Mouse (Mus musculus) C2C12 (cell line): ENCODE results near the gene Klhl36. TPM values are rescaled to one million over a fixed set of nuclear protein-coding genes. Genes with fewer than 3 reads are reported as not detected.

Experiments
- H3K27me3 ChIP-seq: one replicate; pipeline ENCODE4 v1.6.1; 2011; ENCODE audit not compliant: control insufficient read depth, insufficient read depth, insufficient read length
- H3K36me3 ChIP-seq: one replicate; pipeline ENCODE4 v1.6.1; 2011; ENCODE audit not compliant: control insufficient read depth, insufficient read depth
- H3K4me3 ChIP-seq: one replicate; pipeline ENCODE4 v1.5.1; 2011; ENCODE audit warnings: mild to moderate bottlenecking, control low read depth; ENCODE audit not compliant: poor library complexity, insufficient read depth, severe bottlenecking
- H3K79me2 ChIP-seq: one replicate; pipeline ENCODE4 v1.6.1; 2011; ENCODE audit not compliant: control insufficient read depth, insufficient read depth
- H3K79me3 ChIP-seq: one replicate; pipeline ENCODE4 v1.6.1; 2011; ENCODE audit warnings: low read depth, control low read depth
- H3ac ChIP-seq: one replicate; pipeline ENCODE3; 2011; ENCODE audit warnings: low read depth; ENCODE audit not compliant: control insufficient read depth, insufficient read length
- CEBPB ChIP-seq: IDR thresholded peaks from one replicate; pipeline ENCODE4 v1.6.1; 2011; ENCODE audit warnings: low read depth, mild to moderate bottlenecking, control low read depth, moderate library complexity
- CTCF ChIP-seq: IDR thresholded peaks from one replicate; pipeline ENCODE4 v1.5.1; 2011; ENCODE audit not compliant: control insufficient read depth, insufficient read depth, insufficient read length
- FOSL1 ChIP-seq: IDR thresholded peaks from one replicate; pipeline ENCODE4 v1.8.0; 2011; ENCODE audit warnings: mild to moderate bottlenecking, low read length; ENCODE audit not compliant: poor library complexity, insufficient read depth, severe bottlenecking
- MAX ChIP-seq: IDR thresholded peaks from one replicate; pipeline ENCODE4 v1.6.1; 2011; ENCODE audit warnings: mild to moderate bottlenecking, control low read depth
- MYOD1 ChIP-seq: IDR thresholded peaks from one replicate; pipeline ENCODE4 v1.6.1; 2011; ENCODE audit warnings: low read depth; ENCODE audit not compliant: control insufficient read depth, insufficient read length
- MYOG ChIP-seq: IDR thresholded peaks from one replicate; pipeline ENCODE4 v1.6.1; 2011; ENCODE audit not compliant: control insufficient read depth, insufficient read length; ENCODE audit errors: extremely low read depth
- USF1 ChIP-seq: IDR thresholded peaks from one replicate; pipeline ENCODE4 v1.6.1; 2011; ENCODE audit warnings: low read depth, mild to moderate bottlenecking, control low read depth, moderate library complexity
- polyA plus RNA-seq: library from polyadenylated mRNA; unstranded; fragments of >200 nt; fragmentation: generic; extraction: Trizol; gene quantifications from one replicate; pipeline ENCODE4 v1.2.1, GENCODE M21; 2012; ENCODE audit warnings: missing spikeins

The Klhl36 gene
- polyA plus RNA-seq, 1 experiment, result 2.7 TPM

DNA sequence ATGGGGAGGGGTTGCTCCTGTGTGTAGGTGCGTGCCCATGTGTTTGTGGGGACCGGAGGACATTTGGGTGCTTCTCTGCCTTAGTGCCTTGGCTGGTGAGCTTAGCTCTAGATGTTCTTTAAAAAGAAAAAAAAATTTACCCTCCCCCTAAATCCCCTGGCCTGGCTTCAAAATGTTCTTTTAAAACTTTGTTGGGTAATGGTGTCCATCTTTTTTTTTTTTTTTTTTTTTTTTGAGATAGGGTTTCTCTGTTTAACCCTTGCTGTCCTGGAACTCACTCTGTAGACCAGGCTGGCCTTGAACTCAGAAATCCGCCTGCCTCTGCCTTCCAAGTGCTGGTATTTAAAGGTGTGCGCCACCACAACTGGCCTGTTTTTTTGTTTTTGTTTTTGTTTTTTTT lies 53.2 kb downstream of the Klhl36 start:
- Histone ChIP-seq H3ac (no peak overlapping the region), H3K79me3 (peaks cover 90% of the 10 kb centered on the region), H3K4me3 (no peak overlapping the region), H3K27me3 (no peaks in the 10 kb centered on the region), H3K79me2 (peaks cover 97% of the 10 kb centered on the region), H3K36me3 (peaks cover 6% of the 10 kb centered on the region)
- TF ChIP-seq FOSL1, result no peak
- no peak for TF ChIP-seq MYOD1
- TF ChIP-seq USF1, result no peak
- no peak for TF ChIP-seq CTCF
- TF ChIP-seq CEBPB, result no peak
- TF ChIP-seq MAX, result no peak
- no peak for TF ChIP-seq MYOG

DNA sequence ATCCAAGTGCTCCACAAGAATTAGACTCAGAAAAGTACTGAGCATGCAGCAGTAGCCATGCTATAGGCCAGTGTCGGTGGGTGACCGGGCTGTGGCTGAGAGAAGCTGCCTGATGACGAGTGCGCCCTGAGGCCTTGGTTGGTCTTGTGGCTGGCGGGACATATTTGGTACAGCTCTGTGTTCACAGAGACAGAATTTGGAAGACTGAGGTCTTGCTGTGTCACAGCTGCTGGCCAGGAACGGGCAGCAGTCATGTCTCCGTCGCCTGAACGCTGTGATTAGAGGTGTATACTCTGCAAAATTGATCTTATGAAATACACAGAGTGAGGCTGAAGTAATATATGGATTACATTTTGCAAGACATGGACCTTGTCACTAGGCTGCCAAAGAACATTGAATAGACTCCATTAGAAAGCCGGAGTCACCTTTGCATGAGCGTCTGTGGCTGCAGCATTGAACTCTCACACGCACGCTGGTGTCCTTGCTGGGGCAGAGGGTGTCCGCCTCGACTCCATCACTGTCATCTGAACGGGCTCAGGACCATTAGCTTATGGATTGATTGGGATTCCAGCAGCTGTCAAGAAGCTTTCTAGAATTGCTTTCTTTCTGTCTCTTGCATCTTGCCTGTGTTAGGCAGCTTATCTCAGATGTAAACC lies 54.3 kb downstream of the Klhl36 start:
- H3K27me3 ChIP-seq, result no peaks in the 10 kb centered on the region
- H3K36me3 ChIP-seq, result peaks cover 6% of the 10 kb centered on the region
- H3K79me3 ChIP-seq, result peaks cover 97% of the 10 kb centered on the region
- H3K79me2 ChIP-seq, result peaks cover 100% of the 10 kb centered on the region
- TF ChIP-seq FOSL1 (no peak), CEBPB (no peak), MYOG (no peak), MAX (no peak), MYOD1 (no peak), CTCF (no peak), USF1 (no peak)
- H3ac ChIP-seq, result no peak overlapping the region
- no peak overlapping the region for H3K4me3 ChIP-seq

DNA sequence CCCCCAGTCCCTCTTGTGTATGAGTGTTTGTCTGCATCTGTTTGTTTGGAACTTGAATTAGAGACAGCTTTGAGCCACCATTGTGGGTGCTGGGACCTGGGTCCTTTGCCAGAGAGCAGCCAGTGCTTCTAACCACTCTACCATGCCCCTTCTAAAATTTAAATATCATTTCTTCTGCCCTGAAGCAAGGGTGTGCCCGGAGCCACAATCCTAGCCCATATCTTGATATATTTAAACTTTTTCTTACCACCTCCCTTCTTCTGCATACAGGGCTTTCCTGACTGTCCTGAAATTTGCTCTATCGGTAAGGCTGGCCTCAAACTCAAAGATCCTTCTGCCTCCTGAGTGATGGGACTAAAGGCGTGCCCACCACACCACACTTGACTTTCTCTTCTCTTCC lies 55.3 kb downstream of the Klhl36 start:
- no peaks in the 10 kb centered on the region for H3K27me3 ChIP-seq
- no peak overlapping the region for H3ac ChIP-seq
- H3K36me3 ChIP-seq, result peaks cover 6% of the 10 kb centered on the region
- peaks cover 100% of the 10 kb centered on the region for H3K79me2 ChIP-seq
- no peak overlapping the region for H3K4me3 ChIP-seq
- TF ChIP-seq CEBPB (no peak), MYOD1 (no peak)
- H3K79me3 ChIP-seq, result peaks cover 97% of the 10 kb centered on the region

DNA sequence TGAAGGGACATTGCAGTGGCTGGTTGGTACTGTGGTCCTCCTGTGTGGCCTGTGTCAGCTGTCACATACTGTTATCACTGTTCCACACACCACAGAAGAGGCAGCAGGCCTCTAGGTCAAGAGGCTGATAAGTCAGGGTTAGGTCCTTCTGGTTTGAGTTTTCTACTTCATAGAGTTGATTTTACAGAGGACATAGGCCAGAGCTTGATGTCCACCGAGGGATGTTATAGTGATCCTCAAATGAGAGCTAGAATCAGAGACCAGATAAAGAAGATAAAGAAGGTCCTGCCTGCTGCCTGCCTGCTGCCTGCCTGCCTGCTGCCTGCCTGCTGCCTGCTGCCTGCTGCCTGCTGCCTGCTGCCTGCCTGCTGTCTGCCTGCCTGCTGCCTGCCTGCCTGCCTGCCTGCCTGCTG lies 56.1 kb downstream of the Klhl36 start:
- Histone ChIP-seq H3K79me2 (peaks cover 100% of the 10 kb centered on the region), H3K79me3 (peaks cover 96% of the 10 kb centered on the region), H3ac (no peak overlapping the region), H3K4me3 (no peak overlapping the region), H3K27me3 (no peaks in the 10 kb centered on the region), H3K36me3 (peaks cover 6% of the 10 kb centered on the region)
- no peak for TF ChIP-seq FOSL1
- no peak for TF ChIP-seq USF1
- no peak for TF ChIP-seq MYOD1
- no peak for TF ChIP-seq MYOG
- TF ChIP-seq MAX, result no peak
- no peak for TF ChIP-seq CEBPB
- TF ChIP-seq CTCF, result no peak

DNA sequence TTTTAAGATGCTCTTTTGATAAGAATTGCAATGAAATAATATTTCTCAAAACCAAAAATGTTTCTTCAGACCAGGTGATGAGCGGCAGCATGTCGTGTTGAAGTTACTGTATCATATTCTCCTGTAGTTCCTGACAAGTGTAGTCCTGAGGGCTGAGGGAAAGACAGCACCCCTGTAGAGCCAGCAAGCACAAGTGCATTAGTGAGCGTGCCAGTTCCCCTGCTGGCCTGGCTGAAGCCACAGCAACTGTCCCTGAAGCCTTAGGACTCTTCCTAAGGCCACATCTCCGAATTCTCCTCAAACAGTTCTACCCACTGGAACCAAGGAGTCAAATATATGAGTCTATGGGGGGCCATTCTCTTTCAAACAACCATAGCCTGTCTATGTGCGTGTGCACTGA lies 61.2 kb downstream of the Klhl36 start:
- Histone ChIP-seq H3K36me3 (no peaks in the 10 kb centered on the region), H3K27me3 (no peaks in the 10 kb centered on the region), H3K4me3 (no peak overlapping the region), H3ac (no peak overlapping the region), H3K79me2 (peaks cover 100% of the 10 kb centered on the region), H3K79me3 (peaks cover 95% of the 10 kb centered on the region)
- no peak for TF ChIP-seq MAX
- TF ChIP-seq CEBPB, result no peak
- no peak for TF ChIP-seq FOSL1
- TF ChIP-seq MYOG, result no peak
- TF ChIP-seq USF1, result no peak
- TF ChIP-seq MYOD1, result no peak
- no peak for TF ChIP-seq CTCF

DNA sequence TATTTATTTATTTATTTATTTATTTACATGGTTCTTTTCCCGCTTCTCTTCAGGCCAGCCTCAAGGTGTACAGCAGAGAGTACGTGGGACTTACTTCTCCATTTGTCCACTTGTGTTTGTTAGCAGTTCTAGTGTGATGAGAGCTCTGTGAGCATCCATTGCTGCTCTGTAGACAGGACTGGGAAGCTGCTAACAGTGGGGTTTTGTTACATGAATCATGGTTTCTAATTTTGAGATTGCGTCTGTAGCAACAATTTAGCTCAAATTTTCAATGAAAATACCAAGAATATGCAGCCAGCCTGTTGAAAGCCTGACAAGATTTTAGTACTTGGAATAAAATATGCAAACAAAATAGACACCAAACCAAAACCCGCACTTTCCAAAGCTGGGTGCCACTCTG lies 63.4 kb downstream of the Klhl36 start:
- Histone ChIP-seq H3K27me3 (no peaks in the 10 kb centered on the region), H3K79me3 (peaks cover 98% of the 10 kb centered on the region), H3K79me2 (peaks cover 100% of the 10 kb centered on the region), H3K4me3 (no peak overlapping the region), H3K36me3 (no peaks in the 10 kb centered on the region), H3ac (no peak overlapping the region)
- TF ChIP-seq USF1 (no peak), MAX (no peak), FOSL1 (no peak), MYOD1 (no peak), CEBPB (no peak), MYOG (no peak), CTCF (no peak)
